Mouse (Mus musculus): ENCODE measurements around the gene Uvrag. TPM values are rescaled to one million over a fixed set of nuclear protein-coding genes. Genes with fewer than 3 reads are reported as not detected.

Uvrag gene
- polyA plus RNA-seq, 1 experiment from 2014 or later = 20.9 TPM

- Histone ChIP-seq H3K27ac (no peak overlapping the region), H3K9ac (no peak overlapping the region), H3K4me3 (replicated peaks) (no peak overlapping the region), H3K27me3 (replicated peaks) (no peaks in the 10 kb centered on the region), H3K36me3 (no peaks in the 10 kb centered on the region), H3K4me2 (replicated peaks) (no peak overlapping the region), H3K4me1 (replicated peaks) (no peaks in the 10 kb centered on the region), H3K9me3 (no peaks in the 10 kb centered on the region)
- WGBS = 83% methylated on average over 5 of the region's 5 CpGs
- ATAC-seq = no peak
These were observed 145.7 kb downstream of the Uvrag start for GRCm38 (mm10) chr7:98995126-98995727.

- ATAC-seq = no peak
These were observed 146.8 kb downstream of the Uvrag start for GRCm38 (mm10) chr7:98994137-98994536.

DNA sequence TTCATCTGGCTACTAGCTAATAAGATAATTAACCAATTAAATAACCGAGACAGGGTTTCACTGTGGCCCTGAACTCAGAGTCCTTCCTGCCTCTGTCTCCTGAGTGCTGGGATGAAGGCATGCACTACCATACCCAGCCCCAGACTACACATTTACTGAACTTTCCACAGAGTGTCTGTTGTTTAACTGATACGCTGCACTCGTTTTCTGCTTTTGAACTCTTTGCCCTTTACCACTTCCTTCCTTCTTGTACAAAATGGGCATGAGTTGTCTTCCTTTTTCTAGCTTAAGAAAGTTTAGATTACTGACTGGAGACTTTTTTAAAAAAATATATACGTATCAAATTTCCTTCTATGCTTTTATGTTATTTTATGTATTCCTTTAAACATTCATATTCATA lies 147.5 kb downstream of the Uvrag start:
- Histone ChIP-seq H3K9me3 (no peaks in the 10 kb centered on the region), H3K36me3 (no peaks in the 10 kb centered on the region), H3K4me2 (replicated peaks) (no peak overlapping the region), H3K4me1 (replicated peaks) (no peaks in the 10 kb centered on the region), H3K9ac (no peak overlapping the region), H3K4me3 (replicated peaks) (no peak overlapping the region), H3K27ac (no peak overlapping the region), H3K27me3 (replicated peaks) (no peaks in the 10 kb centered on the region)
- WGBS = 75% methylated on average over 4 of the region's 4 CpGs
- no peak for ATAC-seq

More at GRCm38 (mm10) chr7:98994137-98994536, 146.8 kb downstream of the Uvrag start:
- no peaks in the 10 kb centered on the region for H3K9me3 ChIP-seq
- no peak overlapping the region for H3K4me2 ChIP-seq (replicated peaks)
- 73% methylated on average over 6 of the region's 6 CpGs for WGBS
- H3K9ac ChIP-seq = no peak overlapping the region
- no peak overlapping the region for H3K27ac ChIP-seq
- H3K36me3 ChIP-seq = no peaks in the 10 kb centered on the region
- H3K27me3 ChIP-seq (replicated peaks) = no peaks in the 10 kb centered on the region
- no peak overlapping the region for H3K4me3 ChIP-seq (replicated peaks)
- H3K4me1 ChIP-seq (replicated peaks) = no peaks in the 10 kb centered on the region

DNA sequence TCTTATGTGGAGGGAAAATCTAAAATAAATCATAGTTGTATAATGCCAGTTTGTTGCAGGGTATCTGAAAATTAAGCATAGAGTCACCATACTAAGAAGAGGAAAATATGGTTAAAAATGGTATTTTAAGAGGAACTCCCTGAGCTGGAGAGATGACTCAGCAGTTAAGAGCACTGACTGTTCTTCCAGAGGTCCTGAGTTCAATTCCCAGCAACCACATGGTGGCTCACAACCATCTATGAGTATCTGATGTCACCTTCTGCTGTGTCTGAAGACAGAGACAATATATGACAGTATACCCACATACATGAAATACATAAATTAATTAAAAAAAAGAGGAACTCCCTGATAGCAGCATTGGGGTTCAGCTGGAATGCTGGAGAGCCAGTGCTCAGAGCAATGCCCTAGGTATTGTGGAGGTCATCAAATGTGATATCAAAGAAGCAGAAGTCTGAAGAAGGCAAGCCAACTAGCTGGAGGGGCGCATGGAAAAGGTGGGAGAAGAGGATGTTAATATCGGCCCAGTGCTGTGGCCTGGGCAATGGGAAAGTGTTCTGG lies 149.7 kb downstream of the Uvrag start:
- no peak overlapping the region for H3K4me2 ChIP-seq (replicated peaks)
- H3K4me3 ChIP-seq (replicated peaks) = no peak overlapping the region
- ATAC-seq = no peak
- WGBS = 97% methylated on average over 2 of the region's 2 CpGs
- no peaks in the 10 kb centered on the region for H3K4me1 ChIP-seq (replicated peaks)
- H3K9me3 ChIP-seq = no peaks in the 10 kb centered on the region
- H3K27ac ChIP-seq = no peak overlapping the region
- H3K36me3 ChIP-seq = no peaks in the 10 kb centered on the region
- H3K9ac ChIP-seq = no peak overlapping the region
- no peaks in the 10 kb centered on the region for H3K27me3 ChIP-seq (replicated peaks)

DNA sequence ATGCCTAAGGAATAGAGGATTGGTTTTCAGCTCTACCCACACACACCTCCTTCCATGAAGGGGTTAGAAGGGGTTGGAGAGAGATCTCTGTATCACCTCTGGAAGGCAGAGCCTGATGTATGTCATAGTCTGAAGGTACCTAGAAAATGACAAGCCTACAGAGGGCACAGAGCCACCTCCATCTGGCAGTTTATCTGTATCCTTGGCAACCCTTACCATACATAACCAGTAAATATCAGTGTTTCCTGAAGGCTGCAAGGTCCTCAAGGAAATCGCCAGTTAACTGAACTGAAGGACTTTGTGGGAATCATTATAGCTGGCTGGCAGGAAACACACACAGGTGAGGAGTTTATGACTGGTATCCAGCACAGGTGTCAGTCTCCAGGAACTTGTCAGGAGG lies 150.4 kb downstream of the Uvrag start:
- H3K27ac ChIP-seq = no peak overlapping the region
- H3K4me2 ChIP-seq (replicated peaks) = no peak overlapping the region
- no peaks in the 10 kb centered on the region for H3K9me3 ChIP-seq
- H3K36me3 ChIP-seq = no peaks in the 10 kb centered on the region
- no peaks in the 10 kb centered on the region for H3K27me3 ChIP-seq (replicated peaks)
- H3K4me3 ChIP-seq (replicated peaks) = no peak overlapping the region
- no peak for ATAC-seq
- WGBS = 61% methylated on average over 1 of the region's 1 CpGs
- no peak overlapping the region for H3K9ac ChIP-seq
- H3K4me1 ChIP-seq (replicated peaks) = no peaks in the 10 kb centered on the region

GRCm38 (mm10) chr7:98986962-98987441 lies 153.9 kb downstream of the Uvrag start:
- no peaks in the 10 kb centered on the region for H3K27me3 ChIP-seq (replicated peaks)
- no peaks in the 10 kb centered on the region for H3K9me3 ChIP-seq
- H3K36me3 ChIP-seq = no peaks in the 10 kb centered on the region
- H3K27ac ChIP-seq = no peak overlapping the region
- no peaks in the 10 kb centered on the region for H3K4me1 ChIP-seq (replicated peaks)
- no peak overlapping the region for H3K9ac ChIP-seq
- ATAC-seq = 0 out of 2 replicates have a peak, but pooled peaks have one; percentile 31
- no peak overlapping the region for H3K4me2 ChIP-seq (replicated peaks)
- H3K4me3 ChIP-seq (replicated peaks) = no peak overlapping the region
- 92% methylated on average over 14 of the region's 14 CpGs for WGBS

GRCm38 (mm10) chr7:98985935-98986334 lies 155.0 kb downstream of the Uvrag start:
- no peak for ATAC-seq
- H3K9me3 ChIP-seq = no peaks in the 10 kb centered on the region
- no peak overlapping the region for H3K4me3 ChIP-seq (replicated peaks)
- H3K27me3 ChIP-seq (replicated peaks) = no peaks in the 10 kb centered on the region
- H3K4me2 ChIP-seq (replicated peaks) = no peak overlapping the region
- H3K9ac ChIP-seq = no peak overlapping the region
- no peak overlapping the region for H3K27ac ChIP-seq
- H3K4me1 ChIP-seq (replicated peaks) = no peaks in the 10 kb centered on the region
- no peaks in the 10 kb centered on the region for H3K36me3 ChIP-seq
- WGBS = 75% methylated on average over 2 of the region's 2 CpGs

GRCm38 (mm10) chr7:98985489-98985888 lies 155.5 kb downstream of the Uvrag start:
- H3K36me3 ChIP-seq = no peaks in the 10 kb centered on the region
- no peak overlapping the region for H3K4me2 ChIP-seq (replicated peaks)
- WGBS = 89% methylated on average over 6 of the region's 6 CpGs
- no peak for ATAC-seq
- no peaks in the 10 kb centered on the region for H3K4me1 ChIP-seq (replicated peaks)
- no peak overlapping the region for H3K9ac ChIP-seq
- no peaks in the 10 kb centered on the region for H3K9me3 ChIP-seq
- no peak overlapping the region for H3K4me3 ChIP-seq (replicated peaks)
- H3K27ac ChIP-seq = no peak overlapping the region
- no peaks in the 10 kb centered on the region for H3K27me3 ChIP-seq (replicated peaks)

DNA sequence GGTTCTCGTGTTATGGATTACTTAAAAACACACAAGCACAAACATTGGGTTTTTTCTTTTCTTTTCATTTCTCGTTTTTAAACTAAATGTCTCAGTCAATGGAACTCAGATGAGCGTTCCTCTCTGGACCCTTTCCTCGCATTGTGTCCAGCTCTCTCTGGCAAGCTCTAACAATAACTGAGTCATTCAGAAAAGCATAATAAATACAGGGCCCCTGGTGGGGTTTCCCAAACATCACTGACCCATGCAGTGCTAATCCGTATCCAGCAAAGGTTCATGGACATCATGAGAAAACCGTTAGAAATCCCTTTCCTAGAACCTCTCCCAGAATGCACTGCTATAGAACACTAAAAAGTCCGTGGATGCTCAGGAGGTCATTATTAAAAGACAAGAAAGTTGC lies 156.6 kb downstream of the Uvrag start:
- no peaks in the 10 kb centered on the region for H3K27me3 ChIP-seq (replicated peaks)
- H3K4me1 ChIP-seq (replicated peaks) = no peaks in the 10 kb centered on the region
- H3K27ac ChIP-seq = no peak overlapping the region
- H3K4me2 ChIP-seq (replicated peaks) = no peak overlapping the region
- 71% methylated on average over 7 of the region's 7 CpGs for WGBS
- H3K4me3 ChIP-seq (replicated peaks) = no peak overlapping the region
- ATAC-seq = no peak
- H3K36me3 ChIP-seq = no peaks in the 10 kb centered on the region
- no peaks in the 10 kb centered on the region for H3K9me3 ChIP-seq
- no peak overlapping the region for H3K9ac ChIP-seq

- Histone ChIP-seq H3K36me3 (no peaks in the 10 kb centered on the region), H3K27me3 (replicated peaks) (no peaks in the 10 kb centered on the region), H3K9me3 (no peaks in the 10 kb centered on the region), H3K27ac (no peak overlapping the region), H3K4me3 (replicated peaks) (no peak overlapping the region), H3K4me1 (replicated peaks) (no peaks in the 10 kb centered on the region), H3K9ac (no peak overlapping the region), H3K4me2 (replicated peaks) (no peak overlapping the region)
- WGBS = 84% methylated on average over 12 of the region's 12 CpGs
- ATAC-seq = no peak
These were observed 157.9 kb downstream of the Uvrag start for GRCm38 (mm10) chr7:98983058-98983457.

DNA sequence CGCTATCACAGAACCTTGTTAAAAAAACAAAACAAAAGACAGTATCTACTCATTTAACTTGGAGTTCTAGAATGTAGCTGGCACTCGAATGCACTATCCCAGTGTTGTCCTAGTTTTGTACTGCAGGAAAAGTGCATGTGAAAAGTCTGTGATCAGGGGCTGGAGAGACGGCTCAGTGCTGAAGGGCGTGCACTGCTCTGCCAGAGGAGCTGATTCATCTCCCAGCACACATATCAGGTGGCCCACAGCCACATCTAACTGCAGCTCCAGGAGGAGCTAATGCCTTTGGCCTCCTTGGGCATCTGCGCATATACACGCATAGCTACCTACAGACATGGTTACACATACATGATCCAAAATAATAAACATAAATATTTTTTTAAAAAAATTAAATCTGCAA lies 159.5 kb downstream of the Uvrag start:
- no peak overlapping the region for H3K27ac ChIP-seq
- H3K4me3 ChIP-seq (replicated peaks) = no peak overlapping the region
- no peak overlapping the region for H3K4me2 ChIP-seq (replicated peaks)
- ATAC-seq = no peak
- WGBS = 82% methylated on average over 6 of the region's 6 CpGs
- H3K9ac ChIP-seq = no peak overlapping the region
- H3K27me3 ChIP-seq (replicated peaks) = no peaks in the 10 kb centered on the region
- H3K4me1 ChIP-seq (replicated peaks) = 0 out of 2 replicates have a peak, but pooled peaks cover 2% of the 10 kb centered on the region
- no peaks in the 10 kb centered on the region for H3K9me3 ChIP-seq
- H3K36me3 ChIP-seq = no peaks in the 10 kb centered on the region

- Histone ChIP-seq H3K9ac (no peak overlapping the region), H3K27me3 (replicated peaks) (no peaks in the 10 kb centered on the region), H3K4me3 (replicated peaks) (no peak overlapping the region), H3K9me3 (no peaks in the 10 kb centered on the region), H3K27ac (no peak overlapping the region), H3K4me1 (replicated peaks) (0 out of 2 replicates have a peak, but pooled peaks cover 2% of the 10 kb centered on the region), H3K4me2 (replicated peaks) (peak overlapping the region; percentile 34; the same call in 1 of the 2 replicates), H3K36me3 (no peaks in the 10 kb centered on the region)
- 57% methylated on average over 12 of the region's 12 CpGs for WGBS
- peak; percentile 77 for ATAC-seq
These were observed 164.0 kb downstream of the Uvrag start for GRCm38 (mm10) chr7:98976839-98977457.

DNA sequence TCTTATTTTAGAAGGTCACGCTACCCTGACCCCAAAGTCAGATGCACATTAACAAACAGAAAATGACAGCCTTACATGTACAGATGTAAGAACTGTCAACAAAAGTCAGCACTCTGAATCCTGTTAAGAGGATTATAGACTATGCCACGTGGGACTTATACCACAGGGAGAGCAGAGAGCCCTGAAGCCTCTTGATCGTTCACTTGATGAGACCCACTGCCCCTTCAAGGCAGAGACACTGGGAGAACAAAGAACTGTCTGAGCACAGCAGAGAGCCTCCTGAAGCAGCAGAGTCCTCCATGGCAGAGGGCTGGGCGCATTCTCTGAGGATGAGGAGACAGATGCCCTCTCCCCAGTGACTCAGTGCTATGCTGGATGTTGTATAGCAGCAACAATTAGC lies 166.4 kb downstream of the Uvrag start:
- Histone ChIP-seq H3K36me3 (no peaks in the 10 kb centered on the region), H3K27ac (no peak overlapping the region), H3K27me3 (replicated peaks) (no peaks in the 10 kb centered on the region), H3K4me1 (replicated peaks) (0 out of 2 replicates have a peak, but pooled peaks cover 2% of the 10 kb centered on the region), H3K9me3 (no peaks in the 10 kb centered on the region), H3K4me3 (replicated peaks) (no peak overlapping the region), H3K9ac (no peak overlapping the region), H3K4me2 (replicated peaks) (no peak overlapping the region)
- no peak for ATAC-seq
- WGBS = 67% methylated on average over 4 of the region's 4 CpGs
